Mouse (Mus musculus) midbrain, embryonic 11.5 days (tissue): Measurements from ENCODE around the gene Llgl1. TPM values are rescaled to one million over a fixed set of nuclear protein-coding genes. Genes with fewer than 3 reads are reported as not detected.

Experiments
- microRNA-seq: library from miRNA; unstranded; fragments of <30 nt; microRNA quantifications from one replicate; pipeline ENCODE4, GENCODE M21; 2017
- polyA plus RNA-seq: library from polyadenylated mRNA; unstranded; fragments of >200 nt; fragmentation: Nextera tagmentation; extraction: Ambion mirVana; gene quantifications from 2 replicates; pipeline ENCODE4 v1.2.1, GENCODE M21; 2014

The Llgl1 gene
- polyA plus RNA-seq, 1 experiment from 2014 or later, result 101 TPM

Small RNAs within 50 kb of the gene (microRNA-seq; reads per million reads assigned to microRNA genes)
- 4.5 reads per million, percentile 20 among the genes with 10 or more reads in this experiment for gene Mir5100

Other genes starting within 250 kb of the Llgl1 start
- 112 and 125 TPM in 2 replicates for gene Drg2, start 245.1 kb upstream of the Llgl1 start, polyA plus RNA-seq
- gene Myo15, start 230.4 kb upstream of the Llgl1 start, polyA plus RNA-seq, result 0.01 and 0.04 TPM in 2 replicates
- 33.9 and 35.4 TPM in 2 replicates for gene Alkbh5, start 163.3 kb upstream of the Llgl1 start, polyA plus RNA-seq
- gene Flii, start 27.5 kb downstream of the Llgl1 start, polyA plus RNA-seq, result 52.3 and 59.3 TPM in 2 replicates
- gene Mief2, start 28.7 kb downstream of the Llgl1 start, polyA plus RNA-seq, result 10.2 and 13.6 TPM in 2 replicates
- 16.0 and 17.4 TPM in 2 replicates for gene Top3a, start 77.6 kb downstream of the Llgl1 start, polyA plus RNA-seq
- 9.2 and 10.1 TPM in 2 replicates for gene Smcr8, start 77.8 kb downstream of the Llgl1 start, polyA plus RNA-seq
- 46.2 and 51.7 TPM in 2 replicates for gene Shmt1, start 112.0 kb downstream of the Llgl1 start, polyA plus RNA-seq
- 25.9 and 27.2 TPM in 2 replicates for gene Dhrs7b, start 130.9 kb downstream of the Llgl1 start, polyA plus RNA-seq
- 60.2 and 67.2 TPM in 2 replicates for gene Tmem11, start 179.5 kb downstream of the Llgl1 start, polyA plus RNA-seq
- gene Natd1, start 215.0 kb downstream of the Llgl1 start, polyA plus RNA-seq, result 18.3 and 24.3 TPM in 2 replicates
- 34.2 and 37.4 TPM in 2 replicates for gene Map2k3, start 232.3 kb downstream of the Llgl1 start, polyA plus RNA-seq